Mouse (Mus musculus): ENCODE data around the gene Fsd2. TPM values are rescaled to one million over a fixed set of nuclear protein-coding genes. Genes with fewer than 3 reads are reported as not detected.

Fsd2 gene
- polyA plus RNA-seq, 1 experiment from 2014 or later = 0.47 TPM

DNA sequence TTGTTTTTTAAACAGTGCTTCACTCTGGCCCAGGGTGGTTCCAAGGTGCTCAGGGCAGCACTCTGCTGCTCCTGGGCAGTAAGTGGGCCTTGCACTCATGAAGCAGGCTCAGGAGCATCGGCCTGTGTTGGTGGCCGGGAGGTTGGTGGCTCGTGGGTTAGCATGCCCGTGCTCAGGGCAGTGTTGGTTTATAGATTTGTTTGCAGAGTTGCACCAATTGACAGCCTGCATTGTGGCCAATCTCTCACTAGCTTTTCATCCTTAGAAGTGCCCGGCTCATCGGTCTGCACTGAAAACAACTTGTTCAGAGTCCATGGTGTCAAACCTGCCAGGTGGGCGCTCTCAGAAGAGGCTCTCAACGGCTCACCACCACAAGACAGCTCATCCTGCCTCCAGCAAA is 26.6 kb upstream of the Fsd2 start:
- ATAC-seq (ENCODE audit: insufficient read depth) = no peak
- H3K9me3 ChIP-seq (replicated peaks) = no peaks in the 10 kb centered on the region
- H3K4me3 ChIP-seq (replicated peaks) = no peak overlapping the region
- no peak overlapping the region for H3K9ac ChIP-seq
- no peak overlapping the region for H3K27ac ChIP-seq (replicated peaks)
- H3K4me1 ChIP-seq (replicated peaks) = peaks cover 9% of the 10 kb centered on the region; the same call in 1 of the 2 replicates
- 80% methylated on average over 8 of the region's 8 CpGs for WGBS (ENCODE audit: insufficient replicate concordance)
- no peak overlapping the region for H3K4me2 ChIP-seq
- peaks cover 97% of the 10 kb centered on the region for H3K36me3 ChIP-seq (replicated peaks)
- H3K27me3 ChIP-seq = no peaks in the 10 kb centered on the region

DNA sequence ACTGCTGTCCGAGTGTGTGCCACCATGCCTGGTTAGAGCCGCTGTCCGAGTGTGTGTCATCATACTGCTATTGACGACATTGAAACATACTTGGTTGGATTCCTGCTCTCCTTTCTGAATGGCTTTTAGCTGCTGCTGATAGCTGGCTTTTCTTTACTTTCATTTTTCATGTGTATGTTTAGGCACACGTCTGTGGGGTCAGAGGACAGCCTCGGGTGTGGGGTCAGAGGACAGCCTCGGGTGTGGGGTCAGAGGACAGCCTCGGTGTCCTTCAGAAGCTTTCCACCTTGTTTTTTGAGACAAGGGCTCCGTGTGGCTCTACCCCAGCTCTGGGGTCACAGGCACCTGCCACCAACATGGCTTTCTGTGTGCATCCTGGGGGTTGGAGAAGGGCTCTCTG is 25.9 kb upstream of the Fsd2 start:
- Histone ChIP-seq H3K4me2 (no peak overlapping the region), H3K27ac (replicated peaks) (no peak overlapping the region), H3K4me1 (replicated peaks) (peaks cover 9% of the 10 kb centered on the region), H3K4me3 (replicated peaks) (no peak overlapping the region), H3K27me3 (no peaks in the 10 kb centered on the region), H3K9ac (no peak overlapping the region), H3K36me3 (replicated peaks) (peaks cover 96% of the 10 kb centered on the region), H3K9me3 (replicated peaks) (no peaks in the 10 kb centered on the region)
- WGBS (ENCODE audit: insufficient replicate concordance) = 70% methylated on average over 9 of the region's 9 CpGs
- ATAC-seq (ENCODE audit: insufficient read depth) = no peak

DNA sequence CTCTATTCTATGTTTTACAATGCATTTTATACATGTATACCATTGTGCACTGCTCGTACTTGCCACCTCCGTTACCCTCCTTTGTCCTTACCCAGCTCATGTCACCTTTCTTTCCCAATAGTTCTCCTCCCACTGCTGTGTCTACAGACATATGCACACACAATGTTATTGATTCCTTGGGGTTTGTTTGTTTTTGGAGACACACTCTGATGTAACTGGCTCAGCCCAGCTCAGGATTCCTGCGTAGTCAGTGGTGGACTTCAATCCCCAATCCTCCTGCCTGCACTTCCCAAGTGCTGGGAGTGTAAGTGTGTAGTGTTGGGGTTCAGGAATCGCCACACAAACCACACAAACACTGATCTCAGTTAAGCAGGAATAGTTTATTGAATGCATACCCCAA is 20.5 kb upstream of the Fsd2 start:
- Histone ChIP-seq H3K4me1 (replicated peaks) (peaks cover 4% of the 10 kb centered on the region), H3K27ac (replicated peaks) (peak overlapping the region; percentile 55; the same call in 1 of the 2 replicates), H3K4me3 (replicated peaks) (no peak overlapping the region), H3K9ac (no peak overlapping the region), H3K27me3 (no peaks in the 10 kb centered on the region), H3K36me3 (replicated peaks) (peaks cover 81% of the 10 kb centered on the region), H3K4me2 (no peak overlapping the region), H3K9me3 (replicated peaks) (no peaks in the 10 kb centered on the region)
- 67% methylated on average over 4 of the region's 4 CpGs for WGBS (ENCODE audit: insufficient replicate concordance)
- peak; percentile 79 for ATAC-seq (ENCODE audit: insufficient read depth)

DNA sequence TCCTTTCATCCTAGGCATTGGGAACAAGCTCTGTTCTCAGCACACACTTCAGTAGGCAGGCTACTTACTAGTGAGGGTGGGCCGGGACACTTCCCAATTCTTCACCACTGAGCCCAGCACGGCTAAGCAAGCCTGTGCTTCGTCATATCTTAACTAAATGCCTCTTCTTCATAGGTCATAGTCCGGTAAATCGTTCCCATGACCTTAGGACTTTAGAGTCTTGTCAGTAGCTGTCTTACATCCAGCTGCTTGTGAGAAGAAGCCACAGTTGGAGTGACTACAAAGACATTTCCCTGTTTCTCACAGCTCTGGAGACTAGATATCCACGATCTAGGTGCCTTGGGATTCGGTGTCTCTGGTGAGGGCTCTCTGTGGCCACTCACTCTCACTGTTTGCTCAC is 18.6 kb upstream of the Fsd2 start:
- peaks cover 63% of the 10 kb centered on the region for H3K36me3 ChIP-seq (replicated peaks)
- no peak for ATAC-seq (ENCODE audit: insufficient read depth)
- no peak overlapping the region for H3K4me2 ChIP-seq
- no peak overlapping the region for H3K9ac ChIP-seq
- 79% methylated on average over 7 of the region's 7 CpGs for whole genome bisulfite sequencing (ENCODE audit: insufficient replicate concordance)
- no peaks in the 10 kb centered on the region for H3K9me3 ChIP-seq (replicated peaks)
- no peaks in the 10 kb centered on the region for H3K27me3 ChIP-seq
- H3K4me3 ChIP-seq (replicated peaks) = no peak overlapping the region
- peaks cover 2% of the 10 kb centered on the region; the same call in 1 of the 2 replicates for H3K4me1 ChIP-seq (replicated peaks)
- H3K27ac ChIP-seq (replicated peaks) = no peak overlapping the region

DNA sequence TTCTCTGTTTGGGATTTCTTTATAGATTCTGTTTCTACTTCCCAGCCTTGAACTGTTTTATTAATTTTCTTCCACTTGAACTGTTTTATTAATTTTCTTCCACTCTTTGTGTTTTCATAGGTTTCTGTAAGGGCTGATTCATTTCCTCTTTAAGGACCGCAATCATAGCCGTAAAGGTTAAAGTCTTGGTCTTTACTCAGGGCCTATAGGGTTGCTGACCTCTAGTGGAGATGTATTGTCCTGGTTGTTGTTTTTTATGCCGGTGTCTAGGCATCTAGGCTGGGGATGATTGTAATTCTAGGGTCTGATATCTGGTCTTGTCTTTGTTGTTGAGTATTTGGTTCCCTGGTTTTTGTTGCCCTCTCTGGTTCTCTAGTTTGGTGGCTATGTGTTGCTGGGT is 16.8 kb upstream of the Fsd2 start:
- H3K4me3 ChIP-seq (replicated peaks) = no peak overlapping the region

DNA sequence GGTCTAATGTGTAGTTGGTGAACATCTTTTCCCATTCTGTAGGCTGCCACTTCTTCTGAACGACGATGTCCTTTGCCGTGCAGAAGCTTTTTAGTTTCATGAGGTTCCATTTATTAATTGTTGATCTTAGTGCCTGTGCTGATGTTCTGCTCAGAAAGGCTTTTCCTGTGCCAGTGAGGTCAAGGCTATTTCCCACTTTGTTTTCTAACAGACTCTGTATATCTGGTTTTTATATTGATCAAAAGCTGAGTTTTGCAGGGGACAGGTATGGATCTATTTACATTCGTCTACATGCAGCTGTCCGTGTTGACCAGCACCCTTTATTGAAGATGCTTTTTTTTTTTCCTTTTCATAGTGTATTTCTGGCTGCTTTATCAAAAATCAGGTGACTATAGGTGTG is 12.6 kb upstream of the Fsd2 start:
- Histone ChIP-seq H3K9me3 (replicated peaks) (no peaks in the 10 kb centered on the region), H3K4me1 (replicated peaks) (peaks cover 12% of the 10 kb centered on the region), H3K27me3 (no peaks in the 10 kb centered on the region), H3K4me2 (no peak overlapping the region), H3K27ac (replicated peaks) (no peak overlapping the region), H3K36me3 (replicated peaks) (peaks cover 60% of the 10 kb centered on the region), H3K4me3 (replicated peaks) (no peak overlapping the region), H3K9ac (no peak overlapping the region)
- 85% methylated on average over 5 of the region's 5 CpGs for WGBS (ENCODE audit: insufficient replicate concordance)
- no peak for ATAC-seq (ENCODE audit: insufficient read depth)

More for the DNA sequence above, 16.8 kb upstream of the Fsd2 start:
- Histone ChIP-seq H3K4me2 (no peak overlapping the region), H3K36me3 (replicated peaks) (peaks cover 61% of the 10 kb centered on the region), H3K4me1 (replicated peaks) (peaks cover 11% of the 10 kb centered on the region), H3K9ac (no peak overlapping the region), H3K27me3 (no peaks in the 10 kb centered on the region), H3K9me3 (replicated peaks) (no peaks in the 10 kb centered on the region), H3K27ac (replicated peaks) (no peak overlapping the region)
- 71% methylated on average over 3 of the region's 3 CpGs for WGBS (ENCODE audit: insufficient replicate concordance)
- no peak for ATAC-seq (ENCODE audit: insufficient read depth)

DNA sequence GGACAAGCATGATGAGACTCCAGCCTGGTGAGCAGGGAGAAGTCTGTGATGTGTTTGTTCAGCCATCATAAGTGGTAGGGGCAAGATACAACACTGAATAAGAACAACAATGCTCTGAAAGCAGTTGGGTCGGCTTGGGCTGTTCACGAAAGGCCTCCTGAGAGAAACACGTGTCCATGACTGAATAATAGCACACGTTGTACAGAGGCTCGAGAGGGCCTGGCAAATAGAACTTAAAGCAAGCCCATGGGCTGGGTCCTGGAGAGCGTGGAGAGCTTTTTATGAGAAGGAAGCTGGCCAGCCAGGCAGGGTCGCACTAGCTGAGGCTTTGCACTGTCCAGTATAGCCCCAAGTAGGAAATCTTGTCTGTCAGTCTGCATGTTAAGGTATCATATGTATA is 11.7 kb upstream of the Fsd2 start:
- Histone ChIP-seq H3K9me3 (replicated peaks) (no peaks in the 10 kb centered on the region), H3K9ac (no peak overlapping the region), H3K4me3 (replicated peaks) (no peak overlapping the region), H3K27ac (replicated peaks) (no peak overlapping the region), H3K27me3 (no peaks in the 10 kb centered on the region), H3K4me1 (replicated peaks) (peaks cover 19% of the 10 kb centered on the region), H3K4me2 (no peak overlapping the region), H3K36me3 (replicated peaks) (peaks cover 54% of the 10 kb centered on the region)
- ATAC-seq (ENCODE audit: insufficient read depth) = no peak
- 79% methylated on average over 7 of the region's 7 CpGs for WGBS (ENCODE audit: insufficient replicate concordance)

DNA sequence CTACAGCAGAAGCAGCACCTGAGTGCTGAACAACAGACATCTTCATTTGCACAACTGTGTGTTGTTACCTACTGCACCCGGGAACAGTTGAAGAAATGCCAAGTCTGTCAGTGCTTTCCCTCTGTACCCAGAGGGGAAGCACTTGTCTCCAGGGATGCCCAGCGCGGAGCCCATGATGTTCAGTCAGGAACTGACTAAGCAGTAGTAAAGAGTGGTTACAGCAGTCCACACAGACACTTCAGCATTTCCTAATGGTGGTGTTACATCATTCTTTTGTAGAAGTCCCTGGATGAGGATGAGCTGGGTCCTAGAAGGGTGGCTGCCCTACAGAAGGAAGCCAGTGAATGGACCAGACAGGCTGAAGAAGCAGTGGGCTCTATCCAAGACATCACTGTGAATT is 11.1 kb upstream of the Fsd2 start:
- Histone ChIP-seq H3K4me2 (no peak overlapping the region), H3K27ac (replicated peaks) (no peak overlapping the region), H3K4me1 (replicated peaks) (peaks cover 24% of the 10 kb centered on the region), H3K9ac (no peak overlapping the region), H3K36me3 (replicated peaks) (peaks cover 52% of the 10 kb centered on the region), H3K4me3 (replicated peaks) (no peak overlapping the region), H3K9me3 (replicated peaks) (no peaks in the 10 kb centered on the region), H3K27me3 (no peaks in the 10 kb centered on the region)
- no peak for ATAC-seq (ENCODE audit: insufficient read depth)
- 81% methylated on average over 3 of the region's 3 CpGs for WGBS (ENCODE audit: insufficient replicate concordance)

DNA sequence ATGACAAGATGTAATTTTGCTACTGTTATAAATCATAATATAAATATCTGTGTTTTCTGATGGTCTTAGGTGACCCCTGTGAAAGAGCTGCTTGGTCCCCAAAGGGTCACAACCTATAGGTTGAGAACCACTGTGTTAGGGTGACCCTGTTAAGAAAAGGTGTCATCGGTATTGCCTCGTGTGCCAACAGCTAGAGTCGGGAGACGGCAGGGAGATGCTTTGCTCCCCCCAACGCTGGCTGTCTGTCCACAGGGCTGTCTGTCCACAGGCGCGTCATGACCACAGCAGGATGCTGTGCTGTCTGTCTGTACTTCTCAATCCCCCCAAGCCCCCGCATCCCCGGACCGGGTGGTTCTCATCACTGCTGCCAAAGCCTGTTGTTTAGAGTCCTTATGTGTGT is 8.9 kb upstream of the Fsd2 start:
- Histone ChIP-seq H3K27me3 (no peaks in the 10 kb centered on the region), H3K9ac (no peak overlapping the region), H3K4me3 (replicated peaks) (no peak overlapping the region), H3K9me3 (replicated peaks) (no peaks in the 10 kb centered on the region), H3K36me3 (replicated peaks) (peaks cover 52% of the 10 kb centered on the region), H3K27ac (replicated peaks) (no peak overlapping the region), H3K4me2 (no peak overlapping the region), H3K4me1 (replicated peaks) (peaks cover 36% of the 10 kb centered on the region)
- ATAC-seq (ENCODE audit: insufficient read depth) = no peak
- 86% methylated on average over 10 of the region's 10 CpGs for whole genome bisulfite sequencing (ENCODE audit: insufficient replicate concordance)

DNA sequence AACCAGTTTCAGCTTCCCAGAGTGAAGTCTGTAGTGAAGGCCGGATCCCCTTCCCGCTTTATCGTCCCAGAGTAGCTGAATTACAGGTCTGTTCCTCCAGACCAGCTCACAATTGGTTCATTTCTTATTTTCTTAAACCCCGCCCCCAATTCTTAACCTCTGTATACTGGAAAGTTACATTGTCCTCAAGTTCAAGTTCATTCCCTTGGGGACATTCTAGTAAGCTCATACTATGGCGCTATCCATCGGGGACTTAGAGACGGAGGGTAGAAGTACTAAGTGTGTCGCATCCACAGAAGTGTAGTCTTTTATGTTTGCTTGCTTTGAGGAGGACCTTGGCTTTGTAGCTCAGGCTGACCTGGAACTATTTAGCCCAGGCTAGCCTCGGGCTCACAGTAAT is 7.1 kb upstream of the Fsd2 start:
- Histone ChIP-seq H3K36me3 (replicated peaks) (peaks cover 41% of the 10 kb centered on the region), H3K9ac (no peak overlapping the region), H3K9me3 (replicated peaks) (no peaks in the 10 kb centered on the region), H3K27ac (replicated peaks) (peak overlapping the region; percentile 97), H3K4me2 (peak overlapping the region; percentile 78; the same call in 1 of the 2 replicates), H3K4me3 (replicated peaks) (no peak overlapping the region), H3K27me3 (no peaks in the 10 kb centered on the region), H3K4me1 (replicated peaks) (peaks cover 34% of the 10 kb centered on the region)
- ATAC-seq (ENCODE audit: insufficient read depth) = no peak
- 89% methylated on average over 9 of the region's 9 CpGs for WGBS (ENCODE audit: insufficient replicate concordance)

DNA sequence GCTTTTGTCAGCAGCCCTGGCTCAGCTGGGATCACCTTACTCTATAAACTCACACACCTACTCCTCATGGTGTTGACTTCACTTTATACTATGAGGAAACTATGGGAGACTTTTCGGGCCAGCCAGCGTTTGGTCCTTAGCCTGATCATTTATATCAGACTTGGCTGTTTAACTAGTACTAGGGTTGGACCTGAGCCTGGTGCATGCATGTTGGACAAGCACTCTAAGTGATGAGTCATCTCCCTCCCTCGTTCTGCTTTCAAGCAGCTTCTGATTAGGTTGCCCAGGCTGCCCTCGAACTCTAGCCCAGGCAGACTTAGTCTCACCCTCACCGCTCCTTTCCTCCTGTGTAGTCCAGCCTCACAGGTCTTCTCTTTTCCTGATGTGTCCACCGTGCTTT is 6.7 kb upstream of the Fsd2 start:
- H3K27ac ChIP-seq (replicated peaks) = peak overlapping the region; percentile 97
- H3K4me1 ChIP-seq (replicated peaks) = peaks cover 30% of the 10 kb centered on the region
- H3K27me3 ChIP-seq = no peaks in the 10 kb centered on the region
- 59% methylated on average over 6 of the region's 6 CpGs for WGBS (ENCODE audit: insufficient replicate concordance)
- peak overlapping the region; percentile 78 for H3K4me2 ChIP-seq
- no peak for ATAC-seq (ENCODE audit: insufficient read depth)
- peak overlapping the region; percentile 90 for H3K4me3 ChIP-seq (replicated peaks)
- H3K9ac ChIP-seq = peak overlapping the region; percentile 42; the same call in 1 of the 2 replicates
- no peaks in the 10 kb centered on the region for H3K9me3 ChIP-seq (replicated peaks)
- peaks cover 37% of the 10 kb centered on the region for H3K36me3 ChIP-seq (replicated peaks)

DNA sequence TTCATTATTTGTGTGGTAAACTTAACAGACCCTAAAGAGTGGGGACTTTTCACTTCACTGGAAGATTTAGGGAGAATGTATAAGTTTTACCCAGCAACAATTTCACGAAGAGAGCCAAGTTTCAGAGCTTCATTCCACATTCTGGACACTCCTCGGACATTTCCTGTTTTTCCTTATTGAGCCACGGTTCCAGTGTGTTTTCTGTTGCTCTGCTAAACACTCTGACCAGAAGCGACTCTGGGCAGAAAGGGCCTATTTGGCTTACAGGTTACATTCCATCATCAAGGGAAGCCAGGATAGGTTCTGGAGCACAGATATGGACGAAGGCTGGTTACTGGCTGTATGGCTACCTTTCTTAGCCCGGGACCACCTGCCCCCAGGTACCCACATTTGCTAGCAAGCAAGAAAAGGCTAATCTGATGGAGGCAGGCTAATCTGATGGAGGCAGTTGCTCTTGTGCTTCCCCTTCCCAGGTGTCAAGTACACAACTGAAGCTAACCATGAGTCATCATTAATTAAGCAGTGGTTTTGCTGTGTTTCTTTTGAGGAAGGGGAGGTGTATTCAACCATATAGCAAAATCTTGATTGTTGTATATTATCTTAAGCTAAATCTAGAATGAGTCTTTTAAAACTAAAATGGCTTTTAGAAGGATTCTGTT is 6.0 kb upstream of the Fsd2 start:
- peak overlapping the region; percentile 78 for H3K4me2 ChIP-seq
- peak overlapping the region; percentile 90 for H3K4me3 ChIP-seq (replicated peaks)
- peaks cover 28% of the 10 kb centered on the region for H3K4me1 ChIP-seq (replicated peaks)
- peak overlapping the region; percentile 97 for H3K27ac ChIP-seq (replicated peaks)
- H3K27me3 ChIP-seq = no peaks in the 10 kb centered on the region
- H3K9me3 ChIP-seq (replicated peaks) = no peaks in the 10 kb centered on the region
- ATAC-seq (ENCODE audit: insufficient read depth) = no peak
- peaks cover 30% of the 10 kb centered on the region for H3K36me3 ChIP-seq (replicated peaks)
- WGBS (ENCODE audit: insufficient replicate concordance) = 41% methylated on average over 6 of the region's 6 CpGs
- peak overlapping the region; percentile 93 for H3K9ac ChIP-seq

Measured in liver, embryonic 15.5 days (tissue).